Mouse (Mus musculus) E14TG2a.4 (cell line): Measurements from ENCODE around the gene Tpp1.

ENCODE experiments used
- CTCF ChIP-seq: conservative IDR thresholded peaks from 2 replicates; pipeline ENCODE4 v1.5.1; 2014; ENCODE audit warnings: low read length
- POU5F1 ChIP-seq: IDR thresholded peaks from 2 replicates; pipeline ENCODE4 v1.6.1; 2014; ENCODE audit warnings: low read length, borderline replicate concordance

GRCm38 (mm10) chr7:105773041-105773440 lies 21.0 kb upstream of the Tpp1 start:
- TF ChIP-seq CTCF (no peak), POU5F1 (no peak)
